In genomic region chr3:55353169-55353568, GRCm38 (mm10) we compare ENCODE assay signal across 11 mouse cellular contexts.
DNase-seq lines count a peak whose midpoint lies in the region; ATAC-seq and TF ChIP-seq lines count a peak whose summit lies in the region.
"Had no signal": no experiment of that assay in that cellular context is flagged by ENCODE, and none has a peak within 500 bp of the region (broad histone marks: within the 10 kb centered on the region; RNA-seq: fewer than 3 reads in every experiment).

No protein-coding gene starts in this region.

- intact Hi-C loops in gastrocnemius, postnatal 36 days (cut with DNase I): no loop called here

- DNase-seq in liver, postnatal 0 days: no peak
- DNase-seq in hindbrain, embryonic 14.5 days (ENCODE audit: low spot score): no peak
- DNase-seq in heart, adult 9 months (ENCODE audit: low spot score in 2 of 2): no peak
- DNase-seq in gastrocnemius, postnatal 36 days: no peak
- DNase-seq: cerebellum, adult 9-10 months had no signal

- no peaks in the 10 kb centered on the region for H3K27me3 ChIP-seq in liver, postnatal 0 days (ENCODE audit: insufficient read depth, low read length)
- no peaks in the 10 kb centered on the region for H3K27me3 ChIP-seq in liver, embryonic 12.5 days (replicated peaks)
- no peaks in the 10 kb centered on the region for H3K27me3 ChIP-seq in hindbrain, embryonic 14.5 days (ENCODE audit: control insufficient read depth, insufficient read depth, low read length)
- no peaks in the 10 kb centered on the region for H3K27me3 ChIP-seq in neural tube, embryonic 14.5 days (ENCODE audit: control insufficient read depth, insufficient read depth, low read length)
- H3K27me3 ChIP-seq: embryonic facial prominence, embryonic 12.5 days had no signal

- 0 out of 2 replicates have a peak, but pooled peaks have one; percentile 23 for ATAC-seq in liver, postnatal 0 days
- ATAC-seq in liver, embryonic 12.5 days: no peak
- ATAC-seq in common myeloid progenitor, adult 5-6 weeks (replicated peaks; ENCODE audit: low read depth, poor library complexity, severe bottlenecking): 0 out of 2 replicates have a peak, but pooled peaks have one; percentile 42
- ATAC-seq in hindbrain, embryonic 14.5 days (ENCODE audit: low FRiP score): no peak
- peak; percentile 5; the same call in 1 of the 2 replicates for ATAC-seq in neural tube, embryonic 14.5 days (ENCODE audit: low read depth)

- no peak overlapping the region for H3K4me2 ChIP-seq in liver, postnatal 0 days (ENCODE audit: low read depth, low read length)
- H3K4me2 ChIP-seq in liver, embryonic 12.5 days: no peak overlapping the region
- no peak overlapping the region for H3K4me2 ChIP-seq in hindbrain, embryonic 14.5 days (replicated peaks)
- no peak overlapping the region for H3K4me2 ChIP-seq in neural tube, embryonic 14.5 days (ENCODE audit: low read depth, low read length)
- H3K4me2 ChIP-seq: embryonic facial prominence, embryonic 12.5 days; heart, embryonic 11.5 days had no signal

- TF ChIP-seq CTCF in liver, postnatal 0 days (IDR thresholded peaks at IDR 0.05; ENCODE audit: low read depth): no peak

- 74% methylated on average over 9 of the region's 9 CpGs for WGBS in liver, postnatal 0 days (ENCODE audit: insufficient replicate concordance)
- WGBS in liver, embryonic 12.5 days (ENCODE audit: insufficient replicate concordance): 71% methylated on average over 9 of the region's 9 CpGs
- WGBS in hindbrain, embryonic 14.5 days: 58% methylated on average over 9 of the region's 9 CpGs
- WGBS in neural tube, embryonic 14.5 days: 52% methylated on average over 9 of the region's 9 CpGs

- H3K27ac ChIP-seq in liver, postnatal 0 days (ENCODE audit: low read depth): no peak overlapping the region
- H3K27ac ChIP-seq in liver, embryonic 12.5 days: no peak overlapping the region
- peak overlapping the region; percentile 85 for H3K27ac ChIP-seq in hindbrain, embryonic 14.5 days
- peak overlapping the region; percentile 41 for H3K27ac ChIP-seq in neural tube, embryonic 14.5 days (ENCODE audit: low read depth, low read length)
- H3K27ac ChIP-seq: liver, embryonic 14.5 days had no signal

- H3K36me3 ChIP-seq in liver, postnatal 0 days (replicated peaks; ENCODE audit: insufficient read depth, low read length): no peaks in the 10 kb centered on the region
- no peaks in the 10 kb centered on the region for H3K36me3 ChIP-seq in liver, embryonic 12.5 days
- H3K36me3 ChIP-seq in hindbrain, embryonic 14.5 days (replicated peaks; ENCODE audit: control insufficient read depth, insufficient read depth): no peaks in the 10 kb centered on the region
- H3K36me3 ChIP-seq in neural tube, embryonic 14.5 days (ENCODE audit: control insufficient read depth, insufficient read depth, low read length): no peaks in the 10 kb centered on the region
- H3K36me3 ChIP-seq: embryonic facial prominence, embryonic 12.5 days had no signal

- no peak for TF ChIP-seq EP300 in liver, postnatal 0 days (IDR thresholded peaks at IDR 0.05; ENCODE audit: low read depth)

- no peaks in the 10 kb centered on the region for H3K9me3 ChIP-seq in liver, postnatal 0 days (ENCODE audit: low read length)
- no peaks in the 10 kb centered on the region for H3K9me3 ChIP-seq in liver, embryonic 12.5 days (replicated peaks)
- H3K9me3 ChIP-seq in hindbrain, embryonic 14.5 days (ENCODE audit: control insufficient read depth, low read length): no peaks in the 10 kb centered on the region
- H3K9me3 ChIP-seq in neural tube, embryonic 14.5 days (ENCODE audit: control insufficient read depth, low read length): no peaks in the 10 kb centered on the region
- H3K9me3 ChIP-seq: embryonic facial prominence, embryonic 12.5 days had no signal

- no peak overlapping the region for H3K9ac ChIP-seq in liver, postnatal 0 days (replicated peaks)
- H3K9ac ChIP-seq in liver, embryonic 12.5 days: no peak overlapping the region
- no peak overlapping the region for H3K9ac ChIP-seq in hindbrain, embryonic 14.5 days
- no peak overlapping the region for H3K9ac ChIP-seq in neural tube, embryonic 14.5 days (replicated peaks; ENCODE audit: low read depth, low read length)
- H3K9ac ChIP-seq: embryonic facial prominence, embryonic 12.5 days; liver, embryonic 14.5 days had no signal

- H3K4me3 ChIP-seq in liver, postnatal 0 days (ENCODE audit: low read depth, low read length): no peak overlapping the region
- no peak overlapping the region for H3K4me3 ChIP-seq in liver, embryonic 12.5 days
- no peak overlapping the region for H3K4me3 ChIP-seq in hindbrain, embryonic 14.5 days (replicated peaks; ENCODE audit: low read length)
- no peak overlapping the region for H3K4me3 ChIP-seq in neural tube, embryonic 14.5 days (ENCODE audit: low read depth, low read length)
- H3K4me3 ChIP-seq: embryonic facial prominence, embryonic 12.5 days had no signal

- no peaks in the 10 kb centered on the region for H3K4me1 ChIP-seq in liver, postnatal 0 days (ENCODE audit: insufficient read depth)
- H3K4me1 ChIP-seq in liver, embryonic 12.5 days: no peaks in the 10 kb centered on the region
- H3K4me1 ChIP-seq in hindbrain, embryonic 14.5 days (replicated peaks; ENCODE audit: control insufficient read depth, insufficient read depth, low read length): peaks cover 63% of the 10 kb centered on the region
- H3K4me1 ChIP-seq in neural tube, embryonic 14.5 days (ENCODE audit: control insufficient read depth, insufficient read depth, low read length): peaks cover 38% of the 10 kb centered on the region

Comparison
In these comparisons a context has a peak if more than half of its experiments do, and no peak if none do; other contexts are left out.
1. ATAC-seq: peak in liver, postnatal 0 days (single experiment), common myeloid progenitor, adult 5-6 weeks (single experiment) and neural tube, embryonic 14.5 days (single experiment); none in liver, embryonic 12.5 days (single experiment) and hindbrain, embryonic 14.5 days (single experiment).
2. H3K27ac ChIP-seq: peak in hindbrain, embryonic 14.5 days (single experiment) and neural tube, embryonic 14.5 days (single experiment); none in liver, postnatal 0 days (single experiment) and liver, embryonic 12.5 days (single experiment).